Mouse (Mus musculus) cerebellum, postnatal 10 days (tissue): ENCODE measurements around the gene Upk3b.

Experiments
- DNase-seq, 2 experiments: peaks; one replicate each; pipeline ENCODE4 v3.0.0; 2021; ENCODE audit warnings: mixed read lengths in 2 of 2

Upk3b gene

GRCm38 (mm10) chr5:136076284-136076683, 38.0 kb downstream of the Upk3b start:
- peak in 1 of 2 experiments; percentile 30 for DNase-seq

GRCm38 (mm10) chr5:136077001-136077550, 38.8 kb downstream of the Upk3b start:
- no peak for DNase-seq

GRCm38 (mm10) chr5:136078136-136078535, 39.8 kb downstream of the Upk3b start:
- no peak for DNase-seq

GRCm38 (mm10) chr5:136082345-136082744, 44.0 kb downstream of the Upk3b start:
- DNase-seq = no peak

- DNase-seq = peak; percentile 94 to 97
Measured at GRCm38 (mm10) chr5:136083669-136084107, 45.4 kb downstream of the Upk3b start, which contains the start of gene Rasa4. Rasa4 (plus strand) TSS chr5:136083916.

- DNase-seq = no peak
Measured at GRCm38 (mm10) chr5:136084144-136084881, 46.0 kb downstream of the Upk3b start.

GRCm38 (mm10) chr5:136084891-136085651, 46.8 kb downstream of the Upk3b start:
- peak; percentile 81 to 85 for DNase-seq

GRCm38 (mm10) chr5:136086290-136086689, 48.0 kb downstream of the Upk3b start:
- DNase-seq = no peak

GRCm38 (mm10) chr5:136088821-136089575, 50.7 kb downstream of the Upk3b start:
- DNase-seq = peak; percentile 60 to 63

GRCm38 (mm10) chr5:136091927-136092326, 53.6 kb downstream of the Upk3b start:
- DNase-seq = no peak

GRCm38 (mm10) chr5:136094249-136095010, 56.1 kb downstream of the Upk3b start:
- DNase-seq = peak in 1 of 2 experiments; percentile 28

GRCm38 (mm10) chr5:136095089-136095488, 56.8 kb downstream of the Upk3b start:
- no peak for DNase-seq
